Mouse (Mus musculus) C2C12 (cell line): ENCODE data around the gene Map3k12. TPM values are rescaled to one million over a fixed set of nuclear protein-coding genes. Genes with fewer than 3 reads are reported as not detected.
A peak's percentile ranks its signal among the peaks of the same experiment; 100 is the strongest.

Experiments used
- H3K27me3 ChIP-seq: one replicate; pipeline ENCODE4 v1.6.1; 2011; ENCODE audit not compliant: control insufficient read depth, insufficient read depth, insufficient read length
- H3K36me3 ChIP-seq: one replicate; pipeline ENCODE4 v1.6.1; 2011; ENCODE audit not compliant: control insufficient read depth, insufficient read depth
- H3K4me3 ChIP-seq: one replicate; pipeline ENCODE4 v1.5.1; 2011; ENCODE audit warnings: mild to moderate bottlenecking, control low read depth; ENCODE audit not compliant: poor library complexity, insufficient read depth, severe bottlenecking
- H3K79me2 ChIP-seq: one replicate; pipeline ENCODE4 v1.6.1; 2011; ENCODE audit not compliant: control insufficient read depth, insufficient read depth
- H3K79me3 ChIP-seq: one replicate; pipeline ENCODE4 v1.6.1; 2011; ENCODE audit warnings: low read depth, control low read depth
- H3ac ChIP-seq: one replicate; pipeline ENCODE3; 2011; ENCODE audit warnings: low read depth; ENCODE audit not compliant: control insufficient read depth, insufficient read length
- CEBPB ChIP-seq: IDR thresholded peaks from one replicate; pipeline ENCODE4 v1.6.1; 2011; ENCODE audit warnings: low read depth, mild to moderate bottlenecking, control low read depth, moderate library complexity
- CTCF ChIP-seq: IDR thresholded peaks from one replicate; pipeline ENCODE4 v1.5.1; 2011; ENCODE audit not compliant: control insufficient read depth, insufficient read depth, insufficient read length
- FOSL1 ChIP-seq: IDR thresholded peaks from one replicate; pipeline ENCODE4 v1.8.0; 2011; ENCODE audit warnings: mild to moderate bottlenecking, low read length; ENCODE audit not compliant: poor library complexity, insufficient read depth, severe bottlenecking
- MAX ChIP-seq: IDR thresholded peaks from one replicate; pipeline ENCODE4 v1.6.1; 2011; ENCODE audit warnings: mild to moderate bottlenecking, control low read depth
- MYOD1 ChIP-seq: IDR thresholded peaks from one replicate; pipeline ENCODE4 v1.6.1; 2011; ENCODE audit warnings: low read depth; ENCODE audit not compliant: control insufficient read depth, insufficient read length
- MYOG ChIP-seq: IDR thresholded peaks from one replicate; pipeline ENCODE4 v1.6.1; 2011; ENCODE audit not compliant: control insufficient read depth, insufficient read length; ENCODE audit errors: extremely low read depth
- USF1 ChIP-seq: IDR thresholded peaks from one replicate; pipeline ENCODE4 v1.6.1; 2011; ENCODE audit warnings: low read depth, mild to moderate bottlenecking, control low read depth, moderate library complexity
- polyA plus RNA-seq: library from polyadenylated mRNA; unstranded; fragments of >200 nt; fragmentation: generic; extraction: Trizol; gene quantifications from one replicate; pipeline ENCODE4 v1.2.1, GENCODE M21; 2012; ENCODE audit warnings: missing spikeins

Map3k12 gene
- polyA plus RNA-seq, 1 experiment = 11.2 TPM

DNA sequence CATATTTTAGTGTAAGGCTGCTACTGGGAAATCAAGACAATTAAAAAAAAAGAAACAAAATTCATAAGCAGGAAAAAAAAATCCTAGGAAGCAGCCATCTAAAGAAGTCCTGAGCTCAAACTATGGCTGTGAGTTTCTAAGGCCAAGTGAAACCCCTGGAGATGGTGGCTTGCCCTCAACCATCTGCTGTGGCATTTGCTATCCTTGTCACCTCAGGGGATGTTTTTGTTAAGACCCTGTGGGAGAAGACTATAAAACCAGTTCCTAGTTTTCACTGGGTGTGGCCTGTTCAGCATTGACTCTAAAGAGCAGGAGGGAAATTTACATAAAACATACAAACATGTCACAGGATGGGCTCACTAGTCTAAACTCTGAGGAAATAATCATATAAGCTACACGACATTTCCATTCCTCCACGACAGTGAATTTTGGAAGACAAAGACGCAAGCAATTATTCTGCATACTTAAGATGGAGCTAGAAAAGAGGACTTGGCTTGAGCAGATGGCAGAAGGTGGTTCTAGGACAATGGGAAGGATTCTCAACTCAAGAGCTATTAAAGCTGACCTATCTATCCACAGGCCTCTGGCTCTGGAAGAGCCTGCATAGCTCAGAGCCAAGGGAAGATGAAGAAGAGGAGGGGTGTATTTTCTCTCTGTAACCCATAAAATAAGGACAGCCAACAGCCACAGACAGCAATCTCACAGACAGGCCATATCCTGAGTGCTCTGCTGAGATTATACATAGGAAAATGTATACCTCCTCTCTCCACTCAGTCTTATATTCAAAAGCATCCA, 15.4 kb upstream of the Map3k12 start:
- peaks cover 98% of the 10 kb centered on the region for H3K36me3 ChIP-seq
- no peak overlapping the region for H3ac ChIP-seq
- no peaks in the 10 kb centered on the region for H3K79me2 ChIP-seq
- H3K4me3 ChIP-seq = no peak overlapping the region
- H3K79me3 ChIP-seq = no peaks in the 10 kb centered on the region
- TF ChIP-seq MYOG (no peak), FOSL1 (no peak), CEBPB (no peak), MYOD1 (no peak), USF1 (no peak), MAX (no peak), CTCF (no peak)
- no peaks in the 10 kb centered on the region for H3K27me3 ChIP-seq

DNA sequence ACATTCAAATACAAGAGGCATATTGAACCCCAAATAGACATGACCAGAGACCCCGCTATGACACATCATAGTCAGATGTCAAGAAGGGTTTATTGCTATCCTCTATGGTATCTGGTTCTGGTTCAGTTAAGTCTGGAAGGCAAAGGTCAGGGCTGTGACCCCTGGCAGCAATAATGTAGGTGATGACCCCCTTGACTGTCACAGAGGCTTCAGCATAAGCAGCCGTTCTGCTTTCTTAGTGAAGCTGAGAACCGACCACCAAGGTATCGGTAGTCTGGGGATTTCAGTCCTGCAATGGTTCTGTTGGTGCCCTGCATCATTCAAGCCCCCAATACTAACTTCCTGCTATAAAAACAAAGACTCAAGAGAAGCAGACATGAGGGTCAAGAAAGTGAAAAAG, 14.7 kb upstream of the Map3k12 start:
- H3ac ChIP-seq = no peak overlapping the region
- H3K36me3 ChIP-seq = peaks cover 96% of the 10 kb centered on the region
- no peaks in the 10 kb centered on the region for H3K27me3 ChIP-seq
- TF ChIP-seq USF1 (no peak), CEBPB (no peak), MYOG (no peak), MAX (no peak), MYOD1 (no peak), CTCF (no peak), FOSL1 (no peak)
- H3K4me3 ChIP-seq = no peak overlapping the region
- H3K79me2 ChIP-seq = no peaks in the 10 kb centered on the region
- no peaks in the 10 kb centered on the region for H3K79me3 ChIP-seq

DNA sequence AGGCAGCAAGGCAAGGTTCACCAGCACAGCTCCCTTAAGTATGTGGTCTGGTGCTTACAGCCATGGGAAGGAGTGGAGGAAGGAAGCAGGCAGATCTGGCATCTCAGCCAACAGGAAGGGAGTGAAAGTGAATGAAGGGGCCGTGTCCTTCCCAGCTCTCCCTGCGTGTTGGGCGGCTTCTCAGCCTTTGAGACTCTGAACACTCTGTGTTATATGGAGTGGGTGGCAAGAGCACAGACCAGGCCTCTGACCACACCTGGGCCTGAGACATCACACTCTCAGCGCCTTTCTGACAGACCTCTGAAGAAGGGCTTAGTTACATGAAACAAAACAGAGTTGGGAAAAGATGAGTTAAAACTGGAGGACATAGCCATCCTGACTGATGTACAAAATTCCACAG, 13.7 kb upstream of the Map3k12 start:
- TF ChIP-seq MAX = no peak
- TF ChIP-seq CEBPB = no peak
- TF ChIP-seq FOSL1 = no peak
- TF ChIP-seq MYOG = no peak
- no peak for TF ChIP-seq CTCF
- no peak for TF ChIP-seq MYOD1
- no peak for TF ChIP-seq USF1
- H3ac ChIP-seq = no peak overlapping the region

DNA sequence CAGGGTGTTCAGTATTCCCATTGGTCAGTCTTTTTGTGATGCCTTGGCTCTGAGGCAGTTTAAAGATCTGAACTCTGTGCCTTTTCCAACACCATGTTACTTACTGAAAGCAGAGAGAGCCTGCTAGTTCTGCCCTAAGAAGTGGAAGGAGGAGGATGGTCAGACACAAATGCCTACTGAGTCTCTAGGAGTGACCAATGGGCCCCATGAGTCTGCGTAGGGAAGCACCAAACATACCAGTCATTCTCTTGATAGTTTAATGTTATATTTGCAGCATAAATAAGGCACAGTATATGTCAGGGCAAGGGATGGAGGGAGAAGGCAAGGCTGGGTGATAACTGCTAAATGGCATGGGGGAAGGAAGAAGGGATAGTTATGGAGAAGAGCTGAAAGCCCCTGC, 11.5 kb upstream of the Map3k12 start:
- Histone ChIP-seq H3K79me2 (no peaks in the 10 kb centered on the region), H3K4me3 (no peak overlapping the region), H3K36me3 (peaks cover 94% of the 10 kb centered on the region), H3K27me3 (no peaks in the 10 kb centered on the region), H3K79me3 (no peaks in the 10 kb centered on the region), H3ac (no peak overlapping the region)
- TF ChIP-seq CEBPB (no peak), FOSL1 (no peak), MYOG (no peak), USF1 (no peak), MYOD1 (no peak), MAX (no peak), CTCF (no peak)

More for the DNA sequence above, 13.7 kb upstream of the Map3k12 start:
- Histone ChIP-seq H3K4me3 (no peak overlapping the region), H3K27me3 (no peaks in the 10 kb centered on the region), H3K79me2 (no peaks in the 10 kb centered on the region), H3K36me3 (peaks cover 95% of the 10 kb centered on the region), H3K79me3 (no peaks in the 10 kb centered on the region)

DNA sequence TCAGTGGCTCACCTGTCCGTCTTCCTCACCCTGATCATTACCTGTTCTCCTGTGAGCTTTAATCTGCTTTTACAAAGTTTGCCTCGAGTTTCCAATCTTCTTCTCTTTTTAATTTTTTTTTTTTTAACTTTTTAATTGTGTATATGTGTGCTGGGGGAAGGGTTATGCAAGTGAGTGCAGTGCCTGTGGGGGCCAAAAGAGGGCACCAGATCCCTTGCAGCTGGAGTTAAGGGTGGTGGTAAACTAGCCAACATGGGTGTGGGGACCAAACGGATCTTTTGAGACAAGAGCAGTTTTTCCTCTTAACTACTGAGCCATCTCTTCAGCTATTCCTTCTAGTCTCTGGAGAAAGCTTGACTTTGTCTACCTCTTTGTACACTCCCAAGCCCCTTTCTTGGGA, 11.1 kb upstream of the Map3k12 start:
- H3K27me3 ChIP-seq = no peaks in the 10 kb centered on the region
- TF ChIP-seq CEBPB (no peak), MYOD1 (no peak), MYOG (no peak), CTCF (peak; percentile 10), MAX (no peak), FOSL1 (no peak)
- no peak overlapping the region for H3K4me3 ChIP-seq
- no peak overlapping the region for H3ac ChIP-seq
- no peaks in the 10 kb centered on the region for H3K79me3 ChIP-seq
- peaks cover 90% of the 10 kb centered on the region for H3K36me3 ChIP-seq
- H3K79me2 ChIP-seq = no peaks in the 10 kb centered on the region

- peaks cover 90% of the 10 kb centered on the region for H3K36me3 ChIP-seq
- no peaks in the 10 kb centered on the region for H3K79me3 ChIP-seq
- no peaks in the 10 kb centered on the region for H3K27me3 ChIP-seq
- no peak overlapping the region for H3K4me3 ChIP-seq
- H3K79me2 ChIP-seq = peaks cover 3% of the 10 kb centered on the region
- no peak overlapping the region for H3ac ChIP-seq
- TF ChIP-seq FOSL1 = no peak
These were observed 9.5 kb upstream of the Map3k12 start for GRCm38 (mm10) chr15:102526111-102527002.
